Mouse (Mus musculus) C2C12 (cell line): ENCODE data around the gene 1700012A03Rik.

Source experiments
- CTCF ChIP-seq: IDR thresholded peaks from one replicate; pipeline ENCODE4 v1.5.1; 2011; ENCODE audit not compliant: control insufficient read depth, insufficient read depth, insufficient read length
- FOSL1 ChIP-seq: IDR thresholded peaks from one replicate; pipeline ENCODE4 v1.8.0; 2011; ENCODE audit warnings: mild to moderate bottlenecking, low read length; ENCODE audit not compliant: poor library complexity, insufficient read depth, severe bottlenecking
- MAX ChIP-seq: IDR thresholded peaks from one replicate; pipeline ENCODE4 v1.6.1; 2011; ENCODE audit warnings: mild to moderate bottlenecking, control low read depth
- MYOD1 ChIP-seq: IDR thresholded peaks from one replicate; pipeline ENCODE4 v1.6.1; 2011; ENCODE audit warnings: low read depth; ENCODE audit not compliant: control insufficient read depth, insufficient read length

- TF ChIP-seq CTCF = no peak
- TF ChIP-seq FOSL1 = no peak
- TF ChIP-seq MAX = no peak
- TF ChIP-seq MYOD1 = no peak
These were observed 11.2 kb downstream of the 1700012A03Rik start for GRCm38 (mm10) chr6:32061266-32061665.
